Mouse (Mus musculus): Measurements from ENCODE around the gene Cc2d2b.

Gene Cc2d2b

GRCm38 (mm10) chr19:40832361-40832760 is 83.8 kb downstream of the Cc2d2b start:
- DNase-seq (ENCODE audit: low spot score), result no peak

- no peak for DNase-seq (ENCODE audit: low spot score)
Observed at GRCm38 (mm10) chr19:40834436-40834835, 85.9 kb downstream of the Cc2d2b start.

GRCm38 (mm10) chr19:40838205-40838604 is 89.7 kb downstream of the Cc2d2b start:
- DNase-seq (ENCODE audit: low spot score), result no peak

- no peak for DNase-seq (ENCODE audit: low spot score)
Observed at GRCm38 (mm10) chr19:40840303-40840702, 91.8 kb downstream of the Cc2d2b start.

- DNase-seq (ENCODE audit: low spot score), result no peak
Observed at GRCm38 (mm10) chr19:40841083-40841482, 92.5 kb downstream of the Cc2d2b start.

GRCm38 (mm10) chr19:40841593-40841992 is 93.0 kb downstream of the Cc2d2b start:
- DNase-seq (ENCODE audit: low spot score), result no peak

- no peak for DNase-seq (ENCODE audit: low spot score)
Observed at GRCm38 (mm10) chr19:40844731-40845130, 96.2 kb downstream of the Cc2d2b start.

GRCm38 (mm10) chr19:40849391-40849790 is 100.8 kb downstream of the Cc2d2b start:
- DNase-seq (ENCODE audit: low spot score), result no peak

- no peak for DNase-seq (ENCODE audit: low spot score)
Observed at GRCm38 (mm10) chr19:40859555-40859954, 111.0 kb downstream of the Cc2d2b start.

- no peak for DNase-seq (ENCODE audit: low spot score)
Observed at GRCm38 (mm10) chr19:40868284-40868683, 119.7 kb downstream of the Cc2d2b start.

- no peak for DNase-seq (ENCODE audit: low spot score)
Observed at GRCm38 (mm10) chr19:40869425-40870105, 121.0 kb downstream of the Cc2d2b start.

- peak; percentile 82 for DNase-seq (ENCODE audit: low spot score)
Observed at GRCm38 (mm10) chr19:40872955-40873665, 124.6 kb downstream of the Cc2d2b start.
